Mouse (Mus musculus) c-Kit-positive CD71-negative TER-119-negative erythroid progenitor cells, embryonic 14.5 days (primary cell): Measurements from ENCODE around the gene Dpp3.
A peak's percentile ranks its signal among the peaks of the same experiment; 100 is the strongest.
"Not testable (repeated sequence)": the region's sequence is repeated elsewhere in the genome, so short reads cannot be mapped to it uniquely, and the experiment has no call there.

Source experiments
- DNase-seq: peaks from one replicate; pipeline ENCODE4 v3.0.0-alpha.2; 2013; ENCODE audit warnings: low read depth

Dpp3 gene

DNA sequence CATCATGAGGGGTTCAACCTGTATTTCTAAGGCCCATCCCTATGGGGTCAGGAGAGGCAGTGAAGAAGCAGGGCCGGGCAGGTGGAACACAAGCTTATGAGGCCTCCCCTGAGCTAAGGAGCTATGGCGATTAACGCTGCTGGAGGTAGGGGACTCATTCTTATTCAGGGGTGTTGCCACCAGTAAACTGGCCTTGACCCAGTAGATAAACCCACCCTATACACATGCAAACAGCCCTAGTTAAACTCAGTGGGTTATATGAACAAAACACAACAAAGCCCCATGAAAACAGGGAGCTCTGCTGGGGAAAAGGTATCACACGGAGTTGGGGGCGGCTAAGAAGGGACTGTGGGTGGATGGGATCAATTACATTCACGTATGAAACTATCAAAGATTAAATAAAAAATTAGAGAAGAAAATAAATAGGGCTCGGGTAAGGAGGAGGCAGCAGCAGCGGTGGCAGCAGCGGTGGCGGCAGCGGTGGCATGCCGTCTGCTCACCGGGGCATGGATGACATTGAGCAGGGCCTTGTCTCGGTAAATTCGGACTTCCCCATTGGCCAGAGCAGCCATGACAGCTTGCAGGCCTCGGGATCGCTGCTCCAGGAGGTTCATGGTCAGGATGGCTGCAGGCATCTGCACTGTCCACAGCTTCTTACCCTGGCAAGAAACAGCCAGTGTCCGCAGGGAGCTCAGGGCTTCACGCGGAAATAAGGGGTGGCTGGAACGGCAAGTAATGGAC is 31.1 kb downstream of the Dpp3 start:
- no peak for DNase-seq

GRCm38 (mm10) chr19:4891798-4892197 is 36.3 kb downstream of the Dpp3 start:
- DNase-seq: no peak

DNA sequence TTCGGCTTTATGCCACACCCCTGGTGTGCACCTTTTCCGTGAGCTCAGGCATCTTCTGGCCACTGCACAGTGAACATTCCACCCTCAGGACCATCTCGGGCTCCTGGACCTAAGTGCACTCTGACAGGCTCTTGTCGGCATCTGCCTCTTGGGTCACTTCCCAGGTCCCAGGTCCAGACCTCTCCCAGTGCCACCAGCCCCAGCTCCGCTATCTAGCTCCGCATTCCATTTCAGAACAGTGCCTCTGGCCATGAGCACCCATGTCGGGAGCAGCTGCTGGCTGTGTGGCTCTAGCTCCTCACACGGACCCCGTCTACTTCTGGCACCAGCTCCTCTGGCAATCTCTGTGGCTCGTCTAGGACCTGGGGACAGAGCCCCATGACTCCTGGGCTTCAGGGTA is 38.3 kb downstream of the Dpp3 start:
- no peak for DNase-seq

DNA sequence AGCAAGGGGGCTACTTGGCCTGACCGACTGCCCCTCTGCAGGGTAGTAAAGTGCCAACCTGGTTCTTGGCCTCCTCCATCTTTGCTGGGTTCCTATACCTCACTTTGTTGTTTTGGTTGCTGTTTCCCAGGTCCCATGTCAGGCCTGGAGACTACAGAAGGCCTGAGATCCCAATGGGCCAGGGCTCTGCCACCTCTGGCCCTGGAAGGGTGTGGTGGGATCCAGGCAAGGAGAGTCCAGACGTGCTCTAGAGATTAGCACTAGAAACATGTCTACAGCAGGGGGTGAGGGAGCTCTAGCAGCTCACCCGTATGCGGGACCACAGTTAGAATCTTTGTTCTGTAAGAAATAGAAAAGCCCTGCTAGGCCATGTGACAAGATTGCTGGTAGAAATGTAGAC is 44.1 kb downstream of the Dpp3 start:
- DNase-seq: no peak

DNA sequence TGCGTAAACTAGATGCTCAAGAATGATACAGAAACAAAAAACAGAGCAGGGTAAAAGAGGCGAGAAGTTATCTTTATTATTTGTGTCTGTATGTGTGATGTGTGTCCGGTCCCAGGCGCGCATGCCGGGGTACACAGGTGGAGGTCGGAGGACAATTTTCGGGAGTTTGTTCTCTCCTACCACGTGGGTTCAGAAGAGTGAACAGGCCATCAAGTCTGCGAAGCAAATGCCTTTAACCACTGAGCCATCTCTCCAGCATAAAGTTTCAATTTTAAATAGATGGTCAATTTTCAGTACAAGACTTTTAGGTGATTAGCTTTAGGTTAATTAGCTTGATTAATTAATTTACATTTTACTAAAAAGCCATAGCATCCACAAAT is 48.8 kb downstream of the Dpp3 start:
- DNase-seq: no peak

- DNase-seq: peak; percentile 93
Measured at GRCm38 (mm10) chr19:4878405-4879323, 49.4 kb downstream of the Dpp3 start, which contains the start of gene Zdhhc24. Gene Zdhhc24 (plus strand): TSS chr19:4878668.

GRCm38 (mm10) chr19:4877785-4878184 is 50.3 kb downstream of the Dpp3 start, which contains the start of gene Actn3:
Gene Actn3 (minus strand): TSS chr19:4877909.
- DNase-seq: no peak

GRCm38 (mm10) chr19:4876755-4877154 is 51.3 kb downstream of the Dpp3 start:
- no peak for DNase-seq

DNA sequence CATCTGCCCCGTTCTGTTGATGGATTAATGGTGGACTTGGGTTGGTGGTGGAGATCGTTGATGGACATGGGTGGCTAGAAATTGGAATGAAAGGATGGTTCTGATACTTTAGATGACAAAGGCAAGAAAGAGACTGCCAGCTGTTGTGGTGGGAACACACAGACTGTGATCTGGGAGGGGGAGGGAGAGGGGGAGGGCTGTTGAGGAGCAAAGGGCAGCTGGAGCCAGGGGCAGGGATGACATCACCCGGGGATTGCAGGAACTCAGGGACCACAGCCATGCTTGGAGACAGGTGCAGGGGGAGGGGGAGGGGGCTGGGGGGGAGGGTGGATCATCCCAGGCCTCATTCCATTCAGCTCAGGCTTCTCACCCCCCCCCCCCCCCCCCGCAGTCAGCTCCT is 51.8 kb downstream of the Dpp3 start:
- no peak for DNase-seq

DNA sequence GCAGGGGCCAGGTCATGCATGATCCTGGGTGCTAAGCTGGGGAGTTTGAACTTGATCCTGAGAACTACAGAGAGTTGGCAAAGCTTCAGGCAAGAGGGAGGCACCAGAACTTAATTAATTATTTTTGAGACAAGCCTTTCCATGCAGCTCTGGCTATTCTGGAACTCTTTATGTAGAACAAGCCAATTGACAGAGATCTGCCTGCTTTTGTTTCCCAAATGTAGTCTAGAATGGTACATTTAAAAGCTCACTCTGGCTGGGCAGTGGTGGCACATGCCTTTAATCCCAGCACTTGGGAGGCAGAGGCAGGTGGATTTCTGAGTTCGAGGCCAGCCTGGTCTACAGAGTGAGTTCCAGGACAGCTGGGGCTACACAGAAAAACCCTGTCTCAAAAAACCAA is 53.5 kb downstream of the Dpp3 start:
- DNase-seq: not testable (repeated sequence)

DNA sequence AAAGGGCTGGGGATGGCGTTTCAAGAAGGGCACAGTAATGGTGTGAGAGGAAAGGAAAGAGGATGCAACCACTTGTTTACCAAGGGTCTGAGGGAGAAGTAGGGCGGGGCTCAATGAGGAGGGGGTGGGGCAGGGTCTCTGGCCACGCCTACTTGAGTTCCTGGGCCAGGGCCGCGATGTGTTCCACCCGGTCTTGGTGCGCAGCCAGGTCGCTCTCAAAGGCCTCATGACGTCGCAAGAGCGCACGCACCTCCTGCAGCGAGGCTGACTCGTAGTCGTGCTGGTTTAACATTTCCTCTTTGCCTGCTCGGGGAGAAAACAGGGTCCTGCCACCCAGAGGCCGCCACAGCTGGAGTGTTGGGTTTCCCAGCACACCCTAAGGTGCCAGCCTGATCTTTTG is 62.9 kb downstream of the Dpp3 start:
- DNase-seq: no peak

DNA sequence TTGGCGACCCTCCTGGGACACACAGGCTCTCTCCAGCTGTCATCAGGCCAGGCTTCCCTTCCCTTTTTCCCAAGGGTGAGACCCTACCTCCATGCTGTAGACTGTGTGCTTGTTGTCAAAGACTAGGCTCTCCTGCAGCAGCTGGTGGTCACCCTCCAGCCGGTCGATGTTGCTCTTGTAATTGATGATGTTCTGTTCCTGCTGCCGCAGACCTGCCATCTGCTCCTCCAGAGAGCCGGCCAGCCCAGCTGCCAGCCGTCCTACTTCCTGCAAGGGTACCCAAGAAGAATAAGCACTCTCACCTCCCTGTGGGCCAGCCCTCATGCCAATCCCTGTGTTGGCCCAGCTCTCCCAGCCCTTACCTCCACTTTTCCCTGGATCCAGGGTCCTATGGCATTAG is 65.0 kb downstream of the Dpp3 start:
- no peak for DNase-seq

DNA sequence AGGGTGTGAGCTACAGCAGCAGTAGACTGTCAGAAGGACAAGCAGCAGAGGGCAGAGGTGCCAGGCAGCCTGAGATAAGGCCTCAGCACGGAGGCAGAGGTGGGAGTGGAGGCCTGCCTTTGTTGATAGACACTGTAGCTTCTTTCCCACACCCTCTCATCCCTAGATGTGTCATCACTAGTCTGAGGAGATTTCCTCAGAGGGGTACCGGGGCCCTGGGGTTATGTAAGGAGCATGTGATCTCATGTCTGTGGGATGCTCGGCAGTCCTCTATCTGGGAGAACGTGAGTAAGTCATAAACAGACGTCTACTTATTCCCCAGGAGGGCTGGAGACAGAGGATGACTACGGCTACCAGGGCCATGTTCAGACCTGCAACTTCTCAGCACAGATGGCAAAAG is 69.0 kb downstream of the Dpp3 start:
- DNase-seq: no peak
